Mouse (Mus musculus) limb, embryonic 11.5 days (tissue): ENCODE results near the gene Psma7. TPM values are rescaled to one million over a fixed set of nuclear protein-coding genes. Genes with fewer than 3 reads are reported as not detected.
A peak's percentile ranks its signal among the peaks of the same experiment; 100 is the strongest.

Source experiments
- ATAC-seq: fragments of 200-750 bp; cut with Nextera tagmentation; 2 replicates; pipeline ENCODE4 v1.8.0; 2017; ENCODE audit warnings: low read depth; ENCODE audit not compliant: insufficient number of reproducible peaks, low FRiP score, low TSS enrichment
- DNase-seq: peaks from one replicate; pipeline ENCODE4 v3.0.0-alpha.2; 2015; ENCODE audit warnings: low spot score
- H3K27ac ChIP-seq: fragments of 300-500 bp; sonication (generic); replicated peaks from 2 replicates; pipeline ENCODE4 v1.5.1; 2014; ENCODE audit warnings: low read depth, mild to moderate bottlenecking, low read length
- H3K27me3 ChIP-seq: fragments of 300-500 bp; sonication (generic); 2 replicates; pipeline ENCODE4 v1.6.1; 2014; ENCODE audit warnings: mild to moderate bottlenecking, low read length, mixed read lengths; ENCODE audit not compliant: control insufficient read depth, insufficient read depth
- H3K36me3 ChIP-seq: fragments of 300-500 bp; sonication (generic); 2 replicates; pipeline ENCODE4 v1.6.1; 2014; ENCODE audit warnings: mild to moderate bottlenecking, low read length, moderate library complexity, mixed read lengths; ENCODE audit not compliant: control insufficient read depth, insufficient read depth
- H3K4me1 ChIP-seq: fragments of 300-500 bp; sonication (generic); 2 replicates; pipeline ENCODE4 v1.6.1; 2014; ENCODE audit warnings: low read length, mixed read lengths; ENCODE audit not compliant: control insufficient read depth, insufficient read depth
- H3K4me2 ChIP-seq: fragments of 300-500 bp; sonication (generic); 2 replicates; pipeline ENCODE4 v1.6.1; 2014; ENCODE audit warnings: low read depth, mild to moderate bottlenecking, moderate library complexity; ENCODE audit not compliant: severe bottlenecking
- H3K4me3 ChIP-seq: fragments of 300-500 bp; sonication (generic); 2 replicates; pipeline ENCODE4 v1.5.1; 2014; ENCODE audit warnings: low read depth, low read length
- H3K9ac ChIP-seq: fragments of 300-500 bp; sonication (generic); 2 replicates; pipeline ENCODE4 v1.6.1; 2014; ENCODE audit warnings: mild to moderate bottlenecking, low read length
- H3K9me3 ChIP-seq: fragments of 300-500 bp; sonication (generic); 2 replicates; pipeline ENCODE4 v1.6.1; 2016; ENCODE audit warnings: low read length; ENCODE audit not compliant: control insufficient read depth
- WGBS: fragments of 180-500 bp; shearing (Covaris S2); extraction: QIAGEN DNeasy Blood & Tissue Kit; methylation state at CpG from one replicate; pipeline ENCODE4 v1.1.7; 2014; 5-methylcytosine and 5-hydroxymethylcytosine counted together
- polyA plus RNA-seq: library from polyadenylated mRNA; unstranded; fragments of >200 nt; fragmentation: Nextera tagmentation; extraction: Ambion mirVana; gene quantifications from 2 replicates; pipeline ENCODE4 v1.2.1, GENCODE M21; 2014

Gene Psma7
- polyA plus RNA-seq, 1 experiment from 2014 or later: 792 TPM

GRCm38 (mm10) chr2:180034753-180035152 lies 7.5 kb downstream of the Psma7 start:
- no peak for ATAC-seq
- no peak overlapping the region for H3K27ac ChIP-seq
- H3K4me3 ChIP-seq: no peak overlapping the region
- 54% methylated on average over 5 of the region's 5 CpGs for WGBS
- no peak for DNase-seq
- H3K9ac ChIP-seq: no peak overlapping the region
- H3K4me2 ChIP-seq: no peak overlapping the region
- H3K4me1 ChIP-seq: peaks cover 6% of the 10 kb centered on the region; the same call in 1 of the 2 replicates
- H3K36me3 ChIP-seq: peaks cover 33% of the 10 kb centered on the region
- no peaks in the 10 kb centered on the region for H3K9me3 ChIP-seq
- no peaks in the 10 kb centered on the region for H3K27me3 ChIP-seq

- Histone ChIP-seq H3K4me2 (no peak overlapping the region), H3K9ac (no peak overlapping the region), H3K27me3 (no peaks in the 10 kb centered on the region), H3K9me3 (no peaks in the 10 kb centered on the region), H3K4me3 (no peak overlapping the region), H3K4me1 (peaks cover 6% of the 10 kb centered on the region; the same call in 1 of the 2 replicates), H3K27ac (peak overlapping the region; percentile 16; the same call in 1 of the 2 replicates), H3K36me3 (peaks cover 33% of the 10 kb centered on the region)
- DNase-seq (no peak), ATAC-seq (0 out of 2 replicates have a peak, but pooled peaks have one; percentile 32)
- 55% methylated on average over 3 of the region's 3 CpGs for WGBS
Measured at GRCm38 (mm10) chr2:180033956-180034355, 8.3 kb downstream of the Psma7 start.

DNA sequence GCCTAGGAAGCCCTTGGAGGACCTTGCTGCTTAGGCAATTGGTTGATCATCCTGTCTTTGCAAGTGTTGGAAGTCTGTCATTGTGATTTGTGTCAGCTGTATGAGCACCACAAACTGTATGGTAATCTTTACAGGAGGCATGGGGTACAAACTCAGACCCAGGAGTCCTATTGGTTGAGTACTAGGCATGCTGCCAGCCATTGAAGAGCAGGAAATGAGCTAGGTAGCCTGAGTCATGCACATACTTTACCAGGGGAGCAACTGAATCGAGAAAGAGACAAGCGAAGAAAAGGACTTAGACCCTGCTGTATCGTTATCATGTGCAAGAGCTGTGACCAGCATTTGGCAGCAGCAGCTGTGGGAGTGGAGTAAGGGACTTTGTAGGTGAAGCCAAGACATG lies 9.3 kb downstream of the Psma7 start:
- WGBS: 85% methylated on average over 3 of the region's 3 CpGs
- no peaks in the 10 kb centered on the region for H3K27me3 ChIP-seq
- DNase-seq (no peak), ATAC-seq (no peak)
- no peak overlapping the region for H3K4me3 ChIP-seq
- no peak overlapping the region for H3K9ac ChIP-seq
- H3K27ac ChIP-seq: 0 out of 2 replicates have a peak overlapping the region, but pooled peaks have one; percentile 3
- peaks cover 28% of the 10 kb centered on the region; the same call in 1 of the 2 replicates for H3K36me3 ChIP-seq
- H3K9me3 ChIP-seq: no peaks in the 10 kb centered on the region
- H3K4me2 ChIP-seq: no peak overlapping the region
- H3K4me1 ChIP-seq: peaks cover 6% of the 10 kb centered on the region

DNA sequence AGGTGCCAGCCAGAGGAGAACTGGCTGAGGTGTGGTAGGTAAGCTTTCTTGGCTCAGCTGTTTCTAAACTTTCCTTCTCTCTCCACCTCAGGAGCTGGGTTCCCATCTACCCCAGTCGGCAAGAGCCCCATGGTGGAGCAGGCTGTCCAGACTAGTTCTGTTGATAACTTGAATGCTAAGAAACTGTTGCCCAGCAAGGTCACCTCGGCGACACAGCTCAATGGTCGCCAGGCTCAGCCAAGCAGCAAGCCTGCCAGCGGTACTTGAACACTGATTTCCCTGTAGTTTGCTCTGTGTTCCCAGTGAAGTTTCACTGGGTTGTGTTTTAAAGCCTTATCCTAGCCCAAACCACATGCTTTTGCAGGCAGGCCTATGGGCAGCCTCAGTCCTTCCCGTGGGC lies 11.0 kb downstream of the Psma7 start:
- no peak for ATAC-seq

DNA sequence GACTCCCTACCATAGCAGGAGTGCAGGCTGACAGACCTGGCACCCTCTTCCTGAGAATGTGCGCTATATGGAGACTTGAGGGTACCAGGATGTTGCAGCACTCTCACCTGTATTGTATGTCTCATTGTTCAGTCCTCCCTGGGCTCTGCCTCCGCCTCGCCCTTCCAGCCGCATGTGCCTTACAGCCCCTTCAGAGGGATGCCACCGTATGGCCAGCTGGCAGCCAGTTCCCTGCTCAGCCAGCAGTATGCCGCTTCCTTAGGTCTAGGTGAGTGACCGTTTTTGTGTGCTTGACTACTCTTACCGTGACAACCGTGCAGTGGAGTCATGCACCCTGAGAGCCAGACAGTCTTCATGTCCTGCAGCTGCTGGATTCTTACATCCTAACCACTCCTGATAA lies 14.5 kb downstream of the Psma7 start:
- ATAC-seq: no peak
- Histone ChIP-seq H3K4me1 (peaks cover 21% of the 10 kb centered on the region), H3K9me3 (no peaks in the 10 kb centered on the region), H3K27me3 (peaks cover 6% of the 10 kb centered on the region; the same call in 1 of the 2 replicates), H3K4me3 (no peak overlapping the region; the same call in 1 of the 2 replicates), H3K36me3 (peaks cover 9% of the 10 kb centered on the region), H3K27ac (no peak overlapping the region), H3K9ac (0 out of 2 replicates have a peak overlapping the region, but pooled peaks have one; percentile 28), H3K4me2 (peak overlapping the region; percentile 88; the same call in 1 of the 2 replicates)
- no peak for DNase-seq
- WGBS: 85% methylated on average over 9 of the region's 9 CpGs

More for the DNA sequence above, 11.0 kb downstream of the Psma7 start:
- Histone ChIP-seq H3K27me3 (no peaks in the 10 kb centered on the region), H3K9me3 (no peaks in the 10 kb centered on the region), H3K4me3 (no peak overlapping the region), H3K9ac (no peak overlapping the region), H3K27ac (no peak overlapping the region), H3K36me3 (peaks cover 21% of the 10 kb centered on the region), H3K4me2 (no peak overlapping the region), H3K4me1 (peaks cover 23% of the 10 kb centered on the region)
- no peak for DNase-seq
- WGBS: 94% methylated on average over 6 of the region's 6 CpGs

DNA sequence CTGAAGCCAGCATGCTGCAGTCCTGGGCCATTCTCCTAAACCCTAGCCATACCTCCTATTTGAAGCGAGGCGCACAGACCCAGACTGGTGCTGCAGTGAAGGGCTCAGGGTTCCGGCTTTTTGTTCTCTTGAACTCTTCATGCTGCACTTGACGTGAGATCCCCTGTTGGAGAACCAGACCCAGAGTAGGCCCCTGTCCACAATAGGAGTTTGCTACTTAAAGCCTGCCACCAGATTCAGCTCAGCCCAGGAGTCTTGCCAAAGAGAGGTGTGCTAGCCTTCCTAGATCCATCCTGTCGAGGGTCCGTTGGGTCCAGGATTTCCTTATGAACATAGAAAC lies 16.4 kb downstream of the Psma7 start:
- H3K27ac ChIP-seq: no peak overlapping the region
- H3K9ac ChIP-seq: peak overlapping the region; percentile 98
- ATAC-seq: no peak
- H3K36me3 ChIP-seq: peaks cover 6% of the 10 kb centered on the region
- 10% methylated on average over 6 of the region's 6 CpGs for WGBS
- peaks cover 21% of the 10 kb centered on the region for H3K4me1 ChIP-seq
- peaks cover 14% of the 10 kb centered on the region for H3K27me3 ChIP-seq
- peak overlapping the region; percentile 88 for H3K4me2 ChIP-seq
- no peaks in the 10 kb centered on the region for H3K9me3 ChIP-seq
- H3K4me3 ChIP-seq: peak overlapping the region; percentile 99
- no peak for DNase-seq

GRCm38 (mm10) chr2:180025135-180025860 lies 16.9 kb downstream of the Psma7 start:
- H3K36me3 ChIP-seq: peaks cover 6% of the 10 kb centered on the region; the same call in 1 of the 2 replicates
- under 1% methylated on average over 82 of the region's 84 CpGs for WGBS
- H3K4me1 ChIP-seq: peaks cover 21% of the 10 kb centered on the region
- no peak for DNase-seq
- H3K27me3 ChIP-seq: peaks cover 16% of the 10 kb centered on the region
- no peaks in the 10 kb centered on the region for H3K9me3 ChIP-seq
- peak; percentile 13 for ATAC-seq
- peak overlapping the region; percentile 98 for H3K9ac ChIP-seq
- peak overlapping the region; percentile 99 for H3K4me3 ChIP-seq
- peak overlapping the region; percentile 82 for H3K27ac ChIP-seq
- peak overlapping the region; percentile 88 for H3K4me2 ChIP-seq

DNA sequence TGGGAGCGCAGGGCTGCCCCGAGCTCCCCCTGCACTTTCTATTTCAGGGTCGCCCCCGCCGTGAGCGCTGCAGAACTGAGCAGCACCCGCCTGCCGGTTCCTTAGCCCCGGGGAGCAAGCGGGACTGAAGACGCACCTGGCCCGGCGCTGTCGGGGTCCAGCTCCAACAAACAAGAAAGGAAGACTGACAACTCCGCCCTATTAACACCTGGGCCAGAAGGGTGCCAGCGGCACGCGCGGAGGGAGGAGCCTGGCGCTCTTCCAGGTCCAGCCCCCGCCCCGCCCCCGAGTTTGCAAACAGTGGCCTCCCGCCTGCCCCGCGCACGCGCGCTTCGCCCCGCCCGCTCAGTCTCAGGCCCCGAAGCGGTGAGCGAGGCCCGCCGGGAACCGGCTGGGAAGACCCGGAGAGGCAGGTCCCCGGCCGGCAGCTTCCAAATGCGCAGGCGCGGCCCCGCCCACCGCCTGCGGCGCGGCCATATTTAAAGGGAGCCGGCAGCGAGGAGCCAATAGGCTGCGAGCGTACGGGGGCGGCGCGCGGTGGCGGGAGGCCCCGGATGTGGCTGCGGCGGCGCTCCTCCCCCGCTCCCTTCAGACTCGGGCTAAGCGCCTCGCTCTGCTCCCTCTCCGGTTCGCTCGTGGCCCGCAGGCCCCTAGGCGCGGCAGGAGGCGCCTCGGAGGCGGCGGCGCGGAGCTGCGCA lies 17.7 kb downstream of the Psma7 start, which contains the start of gene Lsm14b:
Lsm14b (plus strand) TSS at position 587 of the 698 bp plus-strand sequence.
- Histone ChIP-seq H3K27ac (peak within 1 kb of the TSS; percentile 82), H3K4me3 (peak within 1 kb of the TSS; percentile 99), H3K9me3 (no peaks in the 10 kb centered on the region), H3K4me2 (peak within 1 kb of the TSS; percentile 88), H3K36me3 (peaks cover 6% of the 10 kb centered on the region; the same call in 1 of the 2 replicates), H3K27me3 (peaks cover 16% of the 10 kb centered on the region), H3K9ac (peak within 1 kb of the TSS; percentile 98), H3K4me1 (peaks cover 21% of the 10 kb centered on the region)
- DNase-seq (peak; percentile 99), ATAC-seq (peak; percentile 93)
- under 1% methylated on average over 57 of the region's 80 CpGs for WGBS
